In genomic region chr2:84295068-84295467, GRCm38 (mm10) we compare ENCODE assay signal across 17 mouse cellular contexts.
DNase-seq lines count a peak whose midpoint lies in the region; ATAC-seq lines count a peak whose summit lies in the region.
"Had no signal": no experiment of that assay in that cellular context is flagged by ENCODE, and none has a peak within 500 bp of the region (broad histone marks: within the 10 kb centered on the region; RNA-seq: fewer than 3 reads in every experiment).

No protein-coding gene starts in this region.

- no peak for ATAC-seq in heart, embryonic 11.5 days (replicated peaks; ENCODE audit: insufficient number of reproducible peaks, low FRiP score, low TSS enrichment)
- ATAC-seq in forebrain, embryonic 15.5 days (replicated peaks): no peak
- ATAC-seq: midbrain, embryonic 13.5 days had no signal

- no peaks in the 10 kb centered on the region for H3K27me3 ChIP-seq in heart, embryonic 11.5 days (ENCODE audit: control insufficient read depth, insufficient read depth, low read length)
- H3K27me3 ChIP-seq in forebrain, embryonic 15.5 days: no peaks in the 10 kb centered on the region
- H3K27me3 ChIP-seq: embryonic facial prominence, embryonic 12.5 days; forebrain, embryonic 12.5 days; liver, embryonic 15.5 days; midbrain, embryonic 13.5 days; neural tube, embryonic 13.5 days had no signal

- H3K9ac ChIP-seq in heart, embryonic 11.5 days (ENCODE audit: low read depth, low read length): no peak overlapping the region
- no peak overlapping the region for H3K9ac ChIP-seq in forebrain, embryonic 15.5 days (replicated peaks)
- H3K9ac ChIP-seq: embryonic facial prominence, embryonic 12.5 days; forebrain, embryonic 12.5 days; hindbrain, embryonic 14.5 days; liver, embryonic 15.5 days; midbrain, embryonic 13.5 days; neural tube, embryonic 13.5 days had no signal

- no peak overlapping the region for H3K4me3 ChIP-seq in heart, embryonic 11.5 days (ENCODE audit: low read depth, low read length)
- H3K4me3 ChIP-seq in forebrain, embryonic 15.5 days: no peak overlapping the region
- H3K4me3 ChIP-seq: embryonic facial prominence, embryonic 12.5 days; forebrain, embryonic 12.5 days; liver, embryonic 15.5 days; midbrain, embryonic 13.5 days; neural tube, embryonic 13.5 days had no signal

- H3K36me3 ChIP-seq in heart, embryonic 11.5 days (ENCODE audit: control insufficient read depth, insufficient read depth, low read length): no peaks in the 10 kb centered on the region
- no peaks in the 10 kb centered on the region for H3K36me3 ChIP-seq in forebrain, embryonic 15.5 days
- H3K36me3 ChIP-seq: embryonic facial prominence, embryonic 12.5 days; forebrain, embryonic 12.5 days; liver, embryonic 15.5 days; midbrain, embryonic 13.5 days; neural tube, embryonic 13.5 days had no signal

- H3K4me1 ChIP-seq in heart, embryonic 11.5 days (ENCODE audit: control insufficient read depth, insufficient read depth, low read length): no peaks in the 10 kb centered on the region
- no peaks in the 10 kb centered on the region for H3K4me1 ChIP-seq in forebrain, embryonic 15.5 days
- H3K4me1 ChIP-seq: embryonic facial prominence, embryonic 12.5 days; forebrain, embryonic 12.5 days; midbrain, embryonic 13.5 days had no signal

- DNase-seq in heart, adult 18-20 months: peak; percentile 65 to 66
- DNase-seq in adrenal gland, postnatal 36 days: peak; percentile 8 to 23
- peak; percentile 50 to 56 for DNase-seq in kidney, adult 8-10 months
- DNase-seq in lung, postnatal 25 days (ENCODE audit: low spot score): peak; percentile 62
- no peak for DNase-seq in spleen, postnatal 10 days (ENCODE audit: low spot score in 2 of 2)
- DNase-seq in layer of hippocampus, adult 11-12 months (ENCODE audit: low spot score): no peak
- DNase-seq: B cell, adult 2 months; gastrocnemius, postnatal 25 days; thymus, postnatal 14 days had no signal

- H3K4me2 ChIP-seq in heart, embryonic 11.5 days: no peak overlapping the region
- no peak overlapping the region for H3K4me2 ChIP-seq in forebrain, embryonic 15.5 days (replicated peaks)
- H3K4me2 ChIP-seq: embryonic facial prominence, embryonic 12.5 days; forebrain, embryonic 12.5 days; hindbrain, embryonic 14.5 days; liver, embryonic 15.5 days; midbrain, embryonic 13.5 days; neural tube, embryonic 13.5 days had no signal

- H3K27ac ChIP-seq in heart, embryonic 11.5 days (ENCODE audit: low read depth, low read length): no peak overlapping the region
- no peak overlapping the region for H3K27ac ChIP-seq in forebrain, embryonic 15.5 days (replicated peaks)
- H3K27ac ChIP-seq: embryonic facial prominence, embryonic 12.5 days; forebrain, embryonic 12.5 days; hindbrain, embryonic 14.5 days; liver, embryonic 15.5 days; midbrain, embryonic 13.5 days; neural tube, embryonic 13.5 days had no signal

- no peaks in the 10 kb centered on the region for H3K9me3 ChIP-seq in heart, embryonic 11.5 days (replicated peaks; ENCODE audit: control insufficient read depth, low read length)
- no peaks in the 10 kb centered on the region for H3K9me3 ChIP-seq in forebrain, embryonic 15.5 days
- H3K9me3 ChIP-seq: embryonic facial prominence, embryonic 12.5 days; forebrain, embryonic 12.5 days; liver, embryonic 15.5 days; midbrain, embryonic 13.5 days; neural tube, embryonic 13.5 days had no signal

- WGBS in heart, embryonic 11.5 days (ENCODE audit: insufficient replicate concordance): 74% methylated on average over 2 of the region's 2 CpGs
- WGBS in forebrain, embryonic 15.5 days: 83% methylated on average over 2 of the region's 2 CpGs

Comparison
In these comparisons a context has a peak if more than half of its experiments do, and no peak if none do; other contexts are left out.
1. DNase-seq: peak in heart, adult 18-20 months (2 of 2), adrenal gland, postnatal 36 days (2 of 2), kidney, adult 8-10 months (2 of 2) and lung, postnatal 25 days (single experiment); none in spleen, postnatal 10 days (0 of 2) and layer of hippocampus, adult 11-12 months (single experiment).